Mouse (Mus musculus): ENCODE results near the gene Tbcel. TPM values are rescaled to one million over a fixed set of nuclear protein-coding genes. Genes with fewer than 3 reads are reported as not detected.

Gene Tbcel
- polyA plus RNA-seq, 1 experiment from 2014 or later: 5.2 TPM

GRCm38 (mm10) chr9:42513159-42513558, 5.5 kb upstream of the Tbcel start:
- Histone ChIP-seq H3K27me3 (replicated peaks) (peaks cover 24% of the 10 kb centered on the region; the same call in 1 of the 2 replicates), H3K4me3 (no peak overlapping the region), H3K9ac (no peak overlapping the region), H3K27ac (ENCODE audit: poor library complexity, severe bottlenecking) (no peak overlapping the region), H3K9me3 (replicated peaks) (no peaks in the 10 kb centered on the region), H3K4me1 (replicated peaks) (0 out of 2 replicates have a peak, but pooled peaks cover 9% of the 10 kb centered on the region), H3K4me2 (no peak overlapping the region), H3K36me3 (no peaks in the 10 kb centered on the region)
- WGBS: 77% methylated on average over 5 of the region's 5 CpGs
- no peak for ATAC-seq (ENCODE audit: insufficient number of reproducible peaks, low FRiP score)

DNA sequence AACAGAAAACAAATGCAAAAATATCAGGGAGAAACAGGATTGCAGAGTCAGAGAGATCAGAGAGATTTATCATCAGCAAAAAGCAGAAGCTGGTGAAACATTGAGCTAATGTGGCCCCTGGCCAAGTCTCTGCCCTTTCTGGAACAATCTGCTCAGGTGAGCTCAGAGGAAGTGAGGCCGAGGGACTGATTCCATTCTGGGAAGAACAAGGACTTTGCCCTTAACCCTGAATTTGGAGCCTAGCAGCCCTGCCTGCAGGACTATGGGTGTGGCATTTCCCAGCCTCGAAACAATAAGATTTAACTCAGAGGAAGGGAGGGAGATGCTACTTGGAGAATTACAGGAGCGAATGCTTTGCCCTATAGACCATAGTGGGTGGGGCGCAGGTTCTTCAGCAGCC, 4.7 kb upstream of the Tbcel start:
- WGBS: 62% methylated on average over 4 of the region's 4 CpGs
- no peak overlapping the region for H3K27ac ChIP-seq (ENCODE audit: poor library complexity, severe bottlenecking)
- H3K9me3 ChIP-seq (replicated peaks): no peaks in the 10 kb centered on the region
- no peak overlapping the region for H3K9ac ChIP-seq
- no peak for ATAC-seq (ENCODE audit: insufficient number of reproducible peaks, low FRiP score)
- no peak overlapping the region for H3K4me2 ChIP-seq
- H3K36me3 ChIP-seq: no peaks in the 10 kb centered on the region
- H3K4me1 ChIP-seq (replicated peaks): 0 out of 2 replicates have a peak, but pooled peaks cover 9% of the 10 kb centered on the region
- peaks cover 22% of the 10 kb centered on the region; the same call in 1 of the 2 replicates for H3K27me3 ChIP-seq (replicated peaks)
- no peak overlapping the region for H3K4me3 ChIP-seq

DNA sequence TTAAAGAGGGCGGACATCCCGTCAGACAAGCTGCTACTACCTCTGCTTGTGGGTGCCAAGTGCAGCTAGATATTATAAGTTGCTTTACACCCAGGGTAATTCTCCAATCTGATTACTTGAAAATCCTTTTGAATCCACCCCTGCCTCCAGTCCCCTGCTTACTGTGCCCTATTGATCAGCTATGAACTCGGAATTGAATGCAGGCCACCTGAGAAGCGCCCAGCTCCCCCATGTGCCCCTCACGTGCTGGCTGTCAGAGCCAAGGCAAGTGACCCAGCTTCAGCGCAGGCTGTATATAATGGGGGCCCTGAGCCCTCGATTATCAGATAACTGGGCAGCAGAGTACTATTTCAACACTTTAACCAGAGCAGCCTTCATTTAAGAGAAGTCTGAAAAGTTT, 626 bp upstream of the Tbcel start:
- no peak overlapping the region for H3K27ac ChIP-seq (ENCODE audit: poor library complexity, severe bottlenecking)
- no peaks in the 10 kb centered on the region for H3K9me3 ChIP-seq (replicated peaks)
- no peaks in the 10 kb centered on the region for H3K4me1 ChIP-seq (replicated peaks)
- no peak overlapping the region for H3K4me3 ChIP-seq
- H3K4me2 ChIP-seq: no peak overlapping the region
- H3K36me3 ChIP-seq: no peaks in the 10 kb centered on the region
- H3K9ac ChIP-seq: no peak overlapping the region
- ATAC-seq (ENCODE audit: insufficient number of reproducible peaks, low FRiP score): no peak
- H3K27me3 ChIP-seq (replicated peaks): peaks cover 14% of the 10 kb centered on the region; the same call in 1 of the 2 replicates
- 69% methylated on average over 7 of the region's 7 CpGs for WGBS

DNA sequence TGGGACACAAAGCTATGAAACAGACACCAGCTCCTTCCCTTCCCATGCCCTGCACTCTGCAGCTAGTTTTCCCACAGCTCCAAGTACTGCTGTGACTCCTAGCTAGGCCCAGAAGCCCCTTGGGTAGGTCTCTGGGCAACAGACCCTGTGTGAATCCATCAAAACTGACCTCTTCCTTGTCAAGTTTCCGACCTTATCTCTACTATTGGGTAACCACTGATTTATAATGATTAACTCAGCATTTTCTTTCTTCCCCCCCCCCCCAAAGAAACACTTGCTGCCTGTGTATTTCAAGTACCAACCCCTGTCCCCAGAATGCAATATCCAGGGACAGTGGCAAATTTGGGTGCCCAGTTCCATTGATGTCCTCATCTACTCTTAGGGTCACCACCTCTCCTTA, 587 bp downstream of the Tbcel start:
- no peak overlapping the region for H3K9ac ChIP-seq
- H3K4me3 ChIP-seq: no peak overlapping the region
- H3K27ac ChIP-seq (ENCODE audit: poor library complexity, severe bottlenecking): no peak overlapping the region
- 54% methylated on average over 1 of the region's 1 CpGs for WGBS
- H3K9me3 ChIP-seq (replicated peaks): no peaks in the 10 kb centered on the region
- no peaks in the 10 kb centered on the region for H3K36me3 ChIP-seq
- peaks cover 21% of the 10 kb centered on the region; the same call in 1 of the 2 replicates for H3K27me3 ChIP-seq (replicated peaks)
- H3K4me2 ChIP-seq: no peak overlapping the region
- no peak for ATAC-seq (ENCODE audit: insufficient number of reproducible peaks, low FRiP score)
- H3K4me1 ChIP-seq (replicated peaks): no peaks in the 10 kb centered on the region

DNA sequence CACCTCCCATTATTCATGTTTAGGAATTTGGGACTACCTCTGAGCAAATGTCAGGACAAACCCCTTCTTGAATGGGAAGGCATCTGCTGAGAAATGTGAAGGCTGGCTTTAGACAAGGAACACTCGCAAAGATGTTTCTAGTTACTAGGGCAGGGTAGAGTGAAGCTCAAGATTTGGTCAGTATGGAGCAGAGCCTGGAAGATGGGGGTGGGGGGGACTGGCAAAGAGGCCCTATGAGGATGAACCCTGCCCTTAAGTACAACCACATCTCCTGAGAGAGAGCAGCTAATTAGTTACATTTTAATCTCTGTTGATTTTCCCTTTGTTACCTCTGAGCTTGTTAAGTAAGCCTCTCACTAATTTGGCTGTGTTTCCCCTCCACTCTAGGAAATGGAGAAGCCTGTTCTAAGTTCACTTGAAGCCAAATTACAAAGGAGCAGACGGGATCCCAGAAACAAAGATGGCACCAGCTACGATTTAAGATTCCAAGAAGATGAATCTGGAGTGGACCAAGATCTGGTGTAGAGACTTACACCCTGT, 2.6 kb downstream of the Tbcel start:
- Histone ChIP-seq H3K27me3 (replicated peaks) (peaks cover 21% of the 10 kb centered on the region; the same call in 1 of the 2 replicates), H3K9me3 (replicated peaks) (no peaks in the 10 kb centered on the region), H3K9ac (no peak overlapping the region), H3K4me2 (no peak overlapping the region), H3K27ac (ENCODE audit: poor library complexity, severe bottlenecking) (no peak overlapping the region), H3K36me3 (no peaks in the 10 kb centered on the region), H3K4me3 (no peak overlapping the region), H3K4me1 (replicated peaks) (no peaks in the 10 kb centered on the region)
- no peak for ATAC-seq (ENCODE audit: insufficient number of reproducible peaks, low FRiP score)
- WGBS: 78% methylated on average over 3 of the region's 3 CpGs

DNA sequence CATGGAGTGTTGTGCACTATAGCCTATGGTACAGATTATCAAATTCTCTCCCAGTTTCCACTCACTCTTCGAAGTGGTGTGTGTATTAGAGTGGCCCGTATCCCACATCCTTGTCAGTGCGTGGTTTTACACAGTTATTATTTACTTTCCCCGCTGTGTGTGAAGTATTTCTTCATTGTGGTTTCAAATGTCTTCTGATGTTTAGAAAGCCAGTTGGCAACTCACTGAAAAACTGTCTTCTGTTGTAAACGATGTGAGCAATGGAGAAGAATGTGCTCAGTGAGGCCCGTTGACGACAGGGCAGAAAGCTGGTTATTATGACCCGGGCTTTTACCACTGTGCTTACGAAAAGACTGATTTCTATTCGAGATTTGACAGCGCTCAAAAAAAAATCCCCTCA, 3.0 kb downstream of the Tbcel start:
- Histone ChIP-seq H3K4me3 (no peak overlapping the region), H3K36me3 (no peaks in the 10 kb centered on the region), H3K9ac (no peak overlapping the region), H3K4me2 (no peak overlapping the region), H3K4me1 (replicated peaks) (no peaks in the 10 kb centered on the region), H3K9me3 (replicated peaks) (no peaks in the 10 kb centered on the region), H3K27me3 (replicated peaks) (peaks cover 21% of the 10 kb centered on the region; the same call in 1 of the 2 replicates), H3K27ac (ENCODE audit: poor library complexity, severe bottlenecking) (no peak overlapping the region)
- WGBS: 86% methylated on average over 11 of the region's 11 CpGs
- ATAC-seq (ENCODE audit: insufficient number of reproducible peaks, low FRiP score): no peak

- no peaks in the 10 kb centered on the region for H3K9me3 ChIP-seq (replicated peaks)
- no peak overlapping the region for H3K4me3 ChIP-seq
- H3K27me3 ChIP-seq (replicated peaks): peaks cover 18% of the 10 kb centered on the region; the same call in 1 of the 2 replicates
- no peak overlapping the region for H3K27ac ChIP-seq (ENCODE audit: poor library complexity, severe bottlenecking)
- 80% methylated on average over 4 of the region's 4 CpGs for WGBS
- H3K36me3 ChIP-seq: no peaks in the 10 kb centered on the region
- no peak for ATAC-seq (ENCODE audit: insufficient number of reproducible peaks, low FRiP score)
- no peak overlapping the region for H3K4me2 ChIP-seq
- H3K9ac ChIP-seq: no peak overlapping the region
- H3K4me1 ChIP-seq (replicated peaks): no peaks in the 10 kb centered on the region
Observed at GRCm38 (mm10) chr9:42503709-42504108, 3.9 kb downstream of the Tbcel start.

DNA sequence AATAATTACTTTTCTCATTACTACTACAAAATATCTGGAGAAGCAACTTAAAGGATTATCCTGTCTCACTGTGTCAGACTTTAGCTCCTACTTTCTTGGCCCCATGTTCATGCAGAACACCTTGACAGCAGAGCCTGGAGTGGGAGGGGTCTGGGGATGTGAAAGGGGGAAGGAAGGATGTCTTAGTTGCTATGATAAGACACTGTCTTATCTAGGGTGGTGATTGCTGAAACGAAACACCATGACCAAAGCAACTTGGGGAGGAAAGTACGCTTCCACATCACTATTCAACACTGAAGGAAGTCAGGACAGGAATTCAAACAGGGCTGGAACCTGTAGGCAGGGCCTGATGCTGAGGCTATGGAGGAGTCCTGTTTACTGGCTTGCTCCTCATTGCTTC, 11.3 kb downstream of the Tbcel start:
- Histone ChIP-seq H3K4me2 (no peak overlapping the region), H3K4me1 (replicated peaks) (no peaks in the 10 kb centered on the region), H3K9me3 (replicated peaks) (peaks cover 8% of the 10 kb centered on the region), H3K9ac (no peak overlapping the region), H3K27ac (ENCODE audit: poor library complexity, severe bottlenecking) (no peak overlapping the region), H3K36me3 (no peaks in the 10 kb centered on the region), H3K4me3 (no peak overlapping the region), H3K27me3 (replicated peaks) (peaks cover 10% of the 10 kb centered on the region; the same call in 1 of the 2 replicates)
- 42% methylated on average over 2 of the region's 2 CpGs for WGBS
- ATAC-seq (ENCODE audit: insufficient number of reproducible peaks, low FRiP score): no peak

- H3K4me1 ChIP-seq (replicated peaks): no peaks in the 10 kb centered on the region
- H3K36me3 ChIP-seq: no peaks in the 10 kb centered on the region
- H3K27ac ChIP-seq (ENCODE audit: poor library complexity, severe bottlenecking): no peak overlapping the region
- 83% methylated on average over 9 of the region's 9 CpGs for WGBS
- no peak for ATAC-seq (ENCODE audit: insufficient number of reproducible peaks, low FRiP score)
- no peak overlapping the region for H3K4me2 ChIP-seq
- H3K9me3 ChIP-seq (replicated peaks): peaks cover 2% of the 10 kb centered on the region
- no peak overlapping the region for H3K9ac ChIP-seq
- H3K27me3 ChIP-seq (replicated peaks): peaks cover 32% of the 10 kb centered on the region
- no peak overlapping the region for H3K4me3 ChIP-seq
Observed at GRCm38 (mm10) chr9:42491780-42492179, 15.8 kb downstream of the Tbcel start.

DNA sequence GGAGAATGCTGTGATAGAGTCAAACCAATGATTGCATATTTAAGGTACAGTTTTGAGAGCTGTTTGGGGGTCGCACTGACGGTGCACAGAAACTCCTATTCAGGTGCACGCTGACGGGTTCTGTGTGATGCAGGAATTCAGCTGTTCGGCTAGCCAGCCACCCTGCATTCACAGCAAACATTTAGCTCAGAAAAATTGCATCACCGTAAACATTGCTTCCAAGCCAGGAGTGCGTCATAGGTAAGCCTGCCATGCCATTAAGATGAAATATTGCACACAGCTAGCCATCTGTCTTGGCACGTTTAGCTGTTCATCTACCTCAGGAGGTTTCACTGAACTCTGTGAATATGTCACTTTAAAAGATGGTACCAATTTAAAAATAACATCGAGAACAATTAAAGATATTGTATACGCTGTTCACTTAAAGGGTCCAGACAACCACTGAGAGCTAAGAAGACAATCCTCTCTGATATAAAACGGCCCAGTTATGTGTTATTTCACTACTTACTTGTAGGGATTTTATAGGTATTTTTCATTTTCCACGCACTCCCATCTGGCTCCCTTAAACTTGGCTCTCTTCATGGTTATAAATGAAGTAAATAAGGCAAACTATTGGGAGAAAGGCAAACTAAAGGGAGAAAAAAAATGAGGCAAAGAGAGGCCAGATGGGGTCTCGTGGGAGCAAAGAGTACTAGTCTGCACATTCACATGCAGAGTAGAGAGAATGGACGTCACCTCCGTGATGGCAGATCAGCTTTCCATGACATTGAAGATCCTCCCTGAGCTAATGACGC, 16.8 kb downstream of the Tbcel start:
- Histone ChIP-seq H3K27ac (ENCODE audit: poor library complexity, severe bottlenecking) (no peak overlapping the region), H3K4me3 (no peak overlapping the region), H3K4me2 (no peak overlapping the region), H3K27me3 (replicated peaks) (peaks cover 32% of the 10 kb centered on the region), H3K36me3 (no peaks in the 10 kb centered on the region), H3K9me3 (replicated peaks) (no peaks in the 10 kb centered on the region), H3K4me1 (replicated peaks) (no peaks in the 10 kb centered on the region), H3K9ac (no peak overlapping the region)
- ATAC-seq (ENCODE audit: insufficient number of reproducible peaks, low FRiP score): no peak
- WGBS: 78% methylated on average over 16 of the region's 16 CpGs

DNA sequence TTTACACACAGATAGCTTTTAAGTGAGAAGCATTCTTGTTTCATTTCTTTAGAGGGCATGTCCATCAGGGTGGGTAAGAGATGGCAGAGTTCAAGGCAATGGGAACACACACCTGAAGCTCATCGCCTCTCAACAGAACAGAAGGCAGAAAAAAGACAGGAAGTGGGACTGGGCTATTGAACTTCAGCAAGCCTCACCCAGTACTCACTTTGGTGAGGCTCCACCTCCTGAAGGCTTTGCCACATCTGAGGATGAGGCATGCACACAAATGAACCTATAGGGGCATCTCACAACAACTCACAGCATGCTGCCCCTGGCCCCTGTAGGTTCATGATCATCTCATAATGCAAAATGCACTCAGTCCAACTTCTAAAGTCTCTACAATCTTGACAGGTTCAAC, 19.5 kb downstream of the Tbcel start:
- H3K9me3 ChIP-seq (replicated peaks): no peaks in the 10 kb centered on the region
- no peaks in the 10 kb centered on the region for H3K4me1 ChIP-seq (replicated peaks)
- H3K4me3 ChIP-seq: no peak overlapping the region
- no peak for ATAC-seq (ENCODE audit: insufficient number of reproducible peaks, low FRiP score)
- 89% methylated on average over 1 of the region's 1 CpGs for WGBS
- no peak overlapping the region for H3K9ac ChIP-seq
- H3K27me3 ChIP-seq (replicated peaks): peaks cover 32% of the 10 kb centered on the region
- no peak overlapping the region for H3K27ac ChIP-seq (ENCODE audit: poor library complexity, severe bottlenecking)
- H3K4me2 ChIP-seq: no peak overlapping the region
- no peaks in the 10 kb centered on the region for H3K36me3 ChIP-seq
